Comparison of ENCODE assay signal across 8 mouse cellular contexts in the genomic region with DNA sequence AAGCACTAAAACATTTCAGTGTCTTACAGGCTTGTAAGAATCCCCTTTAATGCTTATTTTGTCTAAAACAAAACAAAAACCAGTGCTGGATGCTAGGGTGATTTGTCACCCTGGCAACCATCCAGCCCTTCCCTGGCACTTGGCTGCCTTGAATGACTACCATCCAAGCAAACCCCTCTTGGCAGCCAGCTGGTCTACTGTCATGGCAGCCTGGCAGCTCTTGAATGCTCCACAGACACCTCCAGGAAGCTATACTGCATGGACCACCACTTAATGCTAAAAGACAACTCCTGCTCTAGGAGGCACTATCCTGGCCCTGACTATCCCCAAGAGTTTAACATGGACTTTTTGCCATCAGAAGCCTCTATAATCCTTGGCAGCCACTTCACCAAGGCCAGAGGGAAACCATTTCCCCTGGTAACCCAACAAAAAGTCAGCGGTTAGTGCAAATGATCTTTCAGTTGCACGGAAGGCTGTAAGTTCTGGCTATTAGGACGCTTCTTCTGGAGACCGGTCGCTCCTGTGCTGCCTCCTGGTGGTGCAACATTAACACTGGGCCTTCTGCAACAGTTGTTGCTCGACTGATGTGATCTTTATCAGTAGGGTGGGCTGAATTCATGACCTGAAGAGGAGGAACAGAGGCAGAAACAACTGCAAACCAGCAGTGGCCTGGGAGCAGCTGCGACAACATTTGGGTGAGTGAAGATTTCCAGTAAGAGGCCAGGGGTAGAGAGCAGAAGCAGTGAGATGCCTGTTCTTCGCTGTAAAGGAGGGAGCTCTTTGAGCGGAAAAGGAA. TPM values are rescaled to one million over a fixed set of nuclear protein-coding genes. Genes with fewer than 3 reads are reported as not detected.
DNase-seq lines count a peak whose midpoint lies in the region; ATAC-seq and TF ChIP-seq lines count a peak whose summit lies in the region.

No protein-coding gene starts in this region.

- H3K9me3 ChIP-seq in forebrain, embryonic 14.5 days (replicated peaks; ENCODE audit: control insufficient read depth, low read length) = no peaks in the 10 kb centered on the region

- no peaks in the 10 kb centered on the region for H3K27me3 ChIP-seq in forebrain, embryonic 14.5 days (replicated peaks; ENCODE audit: control insufficient read depth, insufficient read depth, low read length)

- H3K36me3 ChIP-seq in forebrain, embryonic 14.5 days (ENCODE audit: control insufficient read depth, insufficient read depth, low read length) = no peaks in the 10 kb centered on the region

- peak overlapping the region; percentile 56 for H3K4me2 ChIP-seq in forebrain, embryonic 14.5 days (ENCODE audit: low read length)

- TF ChIP-seq CTCF in layer of hippocampus, adult 2 months (conservative IDR thresholded peaks at IDR 0.05) = peak; percentile 89

- peak; percentile 79 for DNase-seq in MN1 (ENCODE audit: low spot score)
- peak; percentile 79 for DNase-seq in c-Kit-positive CD71-positive TER-119-positive erythroid progenitor cells, embryonic 14.5 days (ENCODE audit: low spot score)
- DNase-seq in forebrain, embryonic 14.5 days (ENCODE audit: low spot score) = peak; percentile 76
- DNase-seq in layer of hippocampus, adult 2 months (ENCODE audit: low spot score in 2 of 2) = peak; percentile 47 to 55
- peak; percentile 85 for DNase-seq in lung, postnatal 10 days
- peak; percentile 28 for DNase-seq in ovary, postnatal 10 days (ENCODE audit: low spot score)
- peak; percentile 71 to 74 for DNase-seq in thymus, postnatal 36 days

- ATAC-seq in forebrain, embryonic 14.5 days = no peak
- ATAC-seq in hematopoietic stem cell, adult 5-6 weeks (replicated peaks in 1 of 2; ENCODE audit: insufficient read depth in 1 of 2, low FRiP score in 2 of 2, low TSS enrichment in 1 of 2, low read depth in 1 of 2, poor library complexity in 2 of 2, severe bottlenecking in 2 of 2) = peak; percentile 72 to 75

- H3K4me3 ChIP-seq in forebrain, embryonic 14.5 days (ENCODE audit: low read depth, low read length) = peak overlapping the region; percentile 73
- peak overlapping the region; percentile 86 for H3K4me3 ChIP-seq in layer of hippocampus, adult 2 months

- peak overlapping the region; percentile 33 for H3K27ac ChIP-seq in forebrain, embryonic 14.5 days (ENCODE audit: low read depth, low read length)
- peak overlapping the region; percentile 88 for H3K27ac ChIP-seq in layer of hippocampus, adult 2 months

- WGBS in forebrain, embryonic 14.5 days = 13% methylated on average over 9 of the region's 9 CpGs

- peak overlapping the region; percentile 54 for H3K9ac ChIP-seq in forebrain, embryonic 14.5 days (ENCODE audit: low read length)

- H3K4me1 ChIP-seq in forebrain, embryonic 14.5 days (ENCODE audit: control insufficient read depth, insufficient read depth, low read length) = peaks cover 17% of the 10 kb centered on the region

RNA-seq across cellular contexts. Expression of a gene that starts 1.0 kb away (rescaled TPM):
- polyA plus RNA-seq in forebrain, embryonic 14.5 days (2014; fragmentation: Nextera tagmentation; extraction: Ambion mirVana) = 36.0 and 38.3 TPM in 2 replicates
- total RNA-seq in hematopoietic stem cell, adult 5-6 weeks (2017) = 162 and 213 TPM in 2 replicates
- total RNA-seq in layer of hippocampus, adult 2 months (2021) = 10 to 100 TPM; 51.7 to 52.3 TPM

RNA-seq across cellular contexts. Expression of a gene that starts 10.8 kb away (rescaled TPM):
- polyA plus RNA-seq in forebrain, embryonic 14.5 days (2014; fragmentation: Nextera tagmentation; extraction: Ambion mirVana) = 9.9 and 13.7 TPM in 2 replicates
- total RNA-seq in hematopoietic stem cell, adult 5-6 weeks (2017) = 4.7 and 6.1 TPM in 2 replicates
- 10 to 100 TPM; 44.7 to 46.9 TPM for total RNA-seq in layer of hippocampus, adult 2 months (2021)

RNA-seq across cellular contexts. Expression of a gene that starts 39.3 kb away (rescaled TPM):
- polyA plus RNA-seq in forebrain, embryonic 14.5 days (2014; fragmentation: Nextera tagmentation; extraction: Ambion mirVana) = 0.03 and 0.09 TPM in 2 replicates
- not detected in 2 replicates for total RNA-seq in hematopoietic stem cell, adult 5-6 weeks (2017)
- under 1 TPM in 1 of 2 experiments, not detected in 1; 0.05 TPM for total RNA-seq in layer of hippocampus, adult 2 months (2021)

Comparison
In these comparisons a context has a peak if more than half of its experiments do, and no peak if none do; other contexts are left out.
1. DNase-seq: peak in every context shown above with its lines; median percentile 85 in lung, postnatal 10 days; 79 in MN1; 79 in c-Kit-positive CD71-positive TER-119-positive erythroid progenitor cells, embryonic 14.5 days; 76 in forebrain, embryonic 14.5 days; 72 in thymus, postnatal 36 days; 51 in layer of hippocampus, adult 2 months; 28 in ovary, postnatal 10 days.